Mouse (Mus musculus): Measurements from ENCODE around the gene Ptov1. TPM values are rescaled to one million over a fixed set of nuclear protein-coding genes. Genes with fewer than 3 reads are reported as not detected.

The Ptov1 gene
- total and polyA plus RNA-seq, 3 experiments, result 46.4 to 168 TPM; not detected in 1

DNA sequence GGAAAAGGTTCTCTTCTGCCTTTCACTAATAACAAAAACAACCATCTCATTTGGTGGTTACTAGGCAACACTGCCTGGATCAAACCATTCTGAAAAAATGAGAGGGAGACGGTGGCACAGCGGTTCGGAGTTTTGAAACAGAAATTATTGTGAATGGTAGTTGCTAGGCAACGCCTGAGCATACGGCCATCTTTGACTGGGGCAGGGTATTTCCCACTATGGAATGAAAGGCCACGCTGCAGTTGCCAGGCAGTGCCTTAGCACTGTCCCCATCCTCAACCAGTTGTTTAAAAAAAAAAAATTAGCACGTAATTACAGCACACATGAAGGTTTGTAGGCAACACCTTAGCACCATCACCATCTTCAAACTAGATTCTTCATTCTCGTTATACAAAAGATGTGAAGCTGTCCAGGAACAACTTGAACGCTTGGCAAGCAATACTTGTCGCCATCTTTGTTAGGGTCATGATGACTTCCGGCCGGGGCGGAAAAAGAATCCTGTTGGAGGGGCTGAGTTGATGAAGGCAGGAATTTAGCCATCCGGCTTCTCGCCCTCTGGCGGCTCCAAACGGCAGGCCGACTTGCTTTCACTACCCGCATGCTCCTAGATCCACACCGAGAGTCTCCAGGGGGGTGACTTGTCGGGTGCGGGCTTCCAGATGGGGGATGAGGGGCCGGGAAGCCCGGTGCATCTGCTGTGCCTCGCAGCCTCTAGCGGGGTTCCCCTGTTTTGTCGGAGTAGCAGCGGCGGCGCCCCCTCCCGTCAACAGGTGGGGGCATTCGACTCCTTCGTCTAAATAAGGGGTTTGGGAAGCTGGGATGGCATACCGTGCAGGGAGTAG lies 26.2 kb upstream of the Ptov1 start, which contains the start of gene Fuz (continued):
- TF ChIP-seq POLR2AphosphoS2 (IDR thresholded peaks at IDR 0.05; ENCODE audit: low read length) (peak; percentile 71), MYC (IDR thresholded peaks at IDR 0.05; ENCODE audit: low read depth, low read length) (0 out of 2 replicates have a peak, but pooled peaks have one; percentile 66), ZC3H11A (IDR thresholded peaks at IDR 0.05; ENCODE audit: low read depth, low read length) (0 out of 2 replicates have a peak, but pooled peaks have one; percentile 3), USF2 (IDR thresholded peaks at IDR 0.05; ENCODE audit: borderline replicate concordance in 1 of 2, insufficient read depth in 1 of 2, low read depth in 1 of 2, low read length in 2 of 2) (no peak), EP300 (IDR thresholded peaks at IDR 0.05; ENCODE audit: low read depth in 1 of 2, low read length in 2 of 2) (no peak), NRF1 (IDR thresholded peaks at IDR 0.05; ENCODE audit: insufficient read depth, low read depth, low read length, poor library complexity, severe bottlenecking) (no peak; the same call in 1 of the 2 replicates), SMC3 (IDR thresholded peaks at IDR 0.05; ENCODE audit: low read depth, low read length) (peak; percentile 37; the same call in 1 of the 2 replicates), POLR2A (IDR thresholded peaks at IDR 0.05; ENCODE audit: control insufficient read depth in 1 of 2, insufficient read depth in 1 of 2, low read depth in 1 of 2, low read length in 2 of 2, poor library complexity in 1 of 2) (peak; percentile 62 to 89; a peak in 3 of 4 replicates), TCF12 (IDR thresholded peaks at IDR 0.05; ENCODE audit: low read depth, low read length) (no peak), KAT2A (conservative IDR thresholded peaks at IDR 0.05; ENCODE audit: low read depth, low read length) (peak; percentile 66), RCOR1 (IDR thresholded peaks at IDR 0.05; ENCODE audit: low read depth, low read length) (no peak; the same call in 1 of the 2 replicates), MAX (IDR thresholded peaks at IDR 0.05; ENCODE audit: low read length) (peak; percentile 51; the same call in 1 of the 2 replicates), POLR2AphosphoS5 (IDR thresholded peaks at IDR 0.05; ENCODE audit: borderline replicate concordance, low read depth, low read length) (no peak), NELFE (IDR thresholded peaks at IDR 0.05; ENCODE audit: low read depth, low read length) (peak; percentile 77), MEF2A (IDR thresholded peaks at IDR 0.05; ENCODE audit: extremely low read depth, insufficient replicate concordance, low read depth, low read length, poor library complexity, severe bottlenecking) (no peak)

DNA sequence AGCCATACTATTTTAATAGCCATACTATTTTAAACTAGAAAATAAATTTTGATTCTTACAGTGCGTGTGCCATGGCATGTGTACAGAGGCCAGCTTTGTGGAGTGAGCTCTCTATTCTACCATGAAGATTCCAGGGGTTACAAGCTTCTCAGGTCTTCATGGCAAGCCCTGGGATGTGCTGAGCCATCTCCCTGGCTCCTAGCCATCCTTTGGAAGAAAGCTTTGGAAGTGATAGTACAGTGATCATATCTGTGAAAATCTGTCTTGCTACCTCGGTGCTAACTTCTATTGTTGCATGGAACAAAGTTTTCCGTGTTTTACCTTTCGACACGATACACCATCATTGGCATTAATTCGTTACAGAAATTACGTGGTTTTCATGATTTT lies 25.6 kb upstream of the Ptov1 start:
- Histone ChIP-seq H3K79me2 (ENCODE audit: control insufficient read depth, insufficient read depth, low read length, poor library complexity) (peaks cover 20% of the 10 kb centered on the region), H3K36me3 (ENCODE audit: control insufficient read depth in 1 of 2, insufficient read depth in 2 of 2, low read length in 2 of 2) (peaks cover 0 to 10% of the 10 kb centered on the region in 2 experiments; a peak in 2 of 4 replicates), H3K9me3 (replicated peaks; ENCODE audit: insufficient read depth, low read length) (no peaks in the 10 kb centered on the region), H3K27me3 (ENCODE audit: control insufficient read depth in 1 of 2, insufficient read depth in 2 of 2, low read length in 2 of 2) (no peaks in the 10 kb centered on the region), H3K9ac (ENCODE audit: control insufficient read depth, low read depth, low read length, poor library complexity, severe bottlenecking) (no peak overlapping the region), H3K4me3 (ENCODE audit: control insufficient read depth in 1 of 2, insufficient read depth in 1 of 2, low read depth in 2 of 2, low read length in 2 of 2) (peak overlapping the region; percentile 72 to 88), H3K27ac (ENCODE audit: control insufficient read depth, low read depth, low read length) (peak overlapping the region; percentile 59), H3K4me1 (ENCODE audit: control insufficient read depth in 1 of 2, insufficient read depth in 2 of 2, low read length in 2 of 2) (peaks cover 0 to 25% of the 10 kb centered on the region in 2 experiments; a peak in 2 of 4 replicates)
- TF ChIP-seq POLR2AphosphoS5 (IDR thresholded peaks at IDR 0.05; ENCODE audit: borderline replicate concordance, low read depth, low read length), result no peak
- no peak for TF ChIP-seq SMC3 (IDR thresholded peaks at IDR 0.05; ENCODE audit: low read depth, low read length)
- no peak for TF ChIP-seq SIN3A (IDR thresholded peaks at IDR 0.05; ENCODE audit: low read length)
- TF ChIP-seq NELFE (IDR thresholded peaks at IDR 0.05; ENCODE audit: low read depth, low read length), result no peak
- TF ChIP-seq NRF1 (IDR thresholded peaks at IDR 0.05; ENCODE audit: insufficient read depth, low read depth, low read length, poor library complexity, severe bottlenecking), result no peak
- no peak for TF ChIP-seq ELF1 (IDR thresholded peaks at IDR 0.05; ENCODE audit: low read depth, low read length)
- no peak for TF ChIP-seq ETS1 (IDR thresholded peaks at IDR 0.05; ENCODE audit: low read depth, low read length)
- no peak for TF ChIP-seq MEF2A (IDR thresholded peaks at IDR 0.05; ENCODE audit: extremely low read depth, insufficient replicate concordance, low read depth, low read length, poor library complexity, severe bottlenecking)
- no peak for TF ChIP-seq BHLHE40 (IDR thresholded peaks at IDR 0.05; ENCODE audit: borderline replicate concordance, low read depth, low read length)
- no peak for TF ChIP-seq ZMIZ1 (IDR thresholded peaks at IDR 0.05; ENCODE audit: low read depth, low read length)
- no peak for TF ChIP-seq GATA1 (IDR thresholded peaks at IDR 0.05; ENCODE audit: low read depth, low read length)
- TF ChIP-seq USF1 (IDR thresholded peaks at IDR 0.05; ENCODE audit: low read depth, low read length), result no peak
- no peak for TF ChIP-seq HCFC1 (IDR thresholded peaks at IDR 0.05; ENCODE audit: low read depth, low read length)
- TF ChIP-seq EP300 (IDR thresholded peaks at IDR 0.05; ENCODE audit: low read depth in 1 of 2, low read length in 2 of 2), result no peak
- no peak for TF ChIP-seq MXI1 (IDR thresholded peaks at IDR 0.05; ENCODE audit: low read depth, low read length)
- DNase-seq (ENCODE audit: low read depth, low spot score), result no peak
